Mouse (Mus musculus) heart, adult 18-20 months (tissue): ENCODE data around the gene Syp. TPM values are rescaled to one million over a fixed set of nuclear protein-coding genes. Genes with fewer than 3 reads are reported as not detected.

Experiments used
- total RNA-seq, 2 experiments: library from RNA; stranded (reverse); gene quantifications; 2 replicates each; pipeline ENCODE4 v1.2.3; 2021

Syp gene
- total RNA-seq, 2 experiments from 2014 or later = 2.2 to 4.1 TPM

Other genes starting within 250 kb of the Syp start
- gene Foxp3, start 64.8 kb upstream of the Syp start, total RNA-seq = under 1 TPM in 1 of 2 experiments, not detected in 1; 0.28 TPM
- 1 to 10 TPM; 3.6 to 4.5 TPM for gene Ppp1r3f, start 64.2 kb upstream of the Syp start, total RNA-seq
- gene Ccdc22, start 33.0 kb upstream of the Syp start, total RNA-seq = 10 to 100 TPM; 10.5 to 12.5 TPM
- gene Cacna1f, start 31.4 kb upstream of the Syp start, total RNA-seq = not detected
- gene Prickle3, start 18.8 kb downstream of the Syp start, total RNA-seq = 10 to 100 TPM; 21.1 to 21.5 TPM
- gene Plp2, start 32.9 kb downstream of the Syp start, total RNA-seq = 10 to 100 TPM; 41.3 to 57.6 TPM
- 10 to 100 TPM; 25.2 to 27.9 TPM for gene Magix, start 42.8 kb downstream of the Syp start, total RNA-seq
- 10 to 100 TPM; 17.8 to 20.1 TPM for gene Gpkow, start 58.7 kb downstream of the Syp start, total RNA-seq
- gene Wdr45, start 75.9 kb downstream of the Syp start, total RNA-seq = 10 to 100 TPM; 29.9 to 51.4 TPM
- gene Gm45208, start 83.8 kb downstream of the Syp start, total RNA-seq = not detected
- 1 to 10 TPM; 5.1 to 5.3 TPM for gene Praf2, start 90.0 kb downstream of the Syp start, total RNA-seq
- under 1 TPM; 0.59 to 0.67 TPM for gene Ccdc120, start 112.4 kb downstream of the Syp start, total RNA-seq
- gene Tfe3, start 124.1 kb downstream of the Syp start, total RNA-seq = 10 to 100 TPM; 12.6 to 13.0 TPM
- gene Gripap1, start 151.3 kb downstream of the Syp start, total RNA-seq = 10 to 100 TPM; 20.5 to 22.9 TPM
- under 1 TPM; 0.15 to 0.57 TPM for gene Kcnd1, start 183.8 kb downstream of the Syp start, total RNA-seq
- 10 to 100 TPM; 19.3 to 23.4 TPM for gene Otud5, start 202.9 kb downstream of the Syp start, total RNA-seq
- 1 to 10 TPM; 2.2 to 4.3 TPM for gene Pim2, start 239.8 kb downstream of the Syp start, total RNA-seq
- gene Slc35a2, start 245.6 kb downstream of the Syp start, total RNA-seq = 10 to 100 TPM; 10.6 to 17.3 TPM